Comparison of ENCODE assay signal across 8 mouse cellular contexts in genomic region chr11:55032286-55032685, GRCm38 (mm10). TPM values are rescaled to one million over a fixed set of nuclear protein-coding genes. Genes with fewer than 3 reads are reported as not detected.
A peak's percentile ranks its signal among the peaks of the same experiment; 100 is the strongest.
DNase-seq lines count a peak whose midpoint lies in the region; ATAC-seq lines count a peak whose summit lies in the region.

No protein-coding gene starts in this region.

- H3K4me1 ChIP-seq in heart, embryonic 16.5 days (ENCODE audit: control insufficient read depth, insufficient read depth, low read length) = peaks cover 41% of the 10 kb centered on the region
- peaks cover 29% of the 10 kb centered on the region for H3K4me1 ChIP-seq in hindbrain, embryonic 12.5 days
- peaks cover 24% of the 10 kb centered on the region for H3K4me1 ChIP-seq in midbrain, embryonic 12.5 days

- H3K27ac ChIP-seq in heart, embryonic 16.5 days (ENCODE audit: low read length) = peak overlapping the region; percentile 94
- H3K27ac ChIP-seq in hindbrain, embryonic 12.5 days = no peak overlapping the region
- no peak overlapping the region for H3K27ac ChIP-seq in midbrain, embryonic 12.5 days (replicated peaks)

- H3K4me3 ChIP-seq in heart, embryonic 16.5 days (ENCODE audit: low read length) = peak overlapping the region; percentile 97
- H3K4me3 ChIP-seq in hindbrain, embryonic 12.5 days = peak overlapping the region; percentile 55
- peak overlapping the region; percentile 51; the same call in 1 of the 2 replicates for H3K4me3 ChIP-seq in midbrain, embryonic 12.5 days

- no peaks in the 10 kb centered on the region for H3K36me3 ChIP-seq in heart, embryonic 16.5 days (ENCODE audit: control insufficient read depth, insufficient read depth)
- no peaks in the 10 kb centered on the region for H3K36me3 ChIP-seq in hindbrain, embryonic 12.5 days
- no peaks in the 10 kb centered on the region for H3K36me3 ChIP-seq in midbrain, embryonic 12.5 days

- no peaks in the 10 kb centered on the region for H3K9me3 ChIP-seq in heart, embryonic 16.5 days (replicated peaks; ENCODE audit: control insufficient read depth, low read length)
- H3K9me3 ChIP-seq in hindbrain, embryonic 12.5 days (replicated peaks) = no peaks in the 10 kb centered on the region
- H3K9me3 ChIP-seq in midbrain, embryonic 12.5 days = no peaks in the 10 kb centered on the region

- H3K27me3 ChIP-seq in heart, embryonic 16.5 days (ENCODE audit: control insufficient read depth, insufficient read depth, low read length) = no peaks in the 10 kb centered on the region
- H3K27me3 ChIP-seq in hindbrain, embryonic 12.5 days = peaks cover 28% of the 10 kb centered on the region
- H3K27me3 ChIP-seq in midbrain, embryonic 12.5 days = peaks cover 40% of the 10 kb centered on the region

- no peak for ATAC-seq in heart, embryonic 16.5 days (replicated peaks; ENCODE audit: extremely low read depth, insufficient read depth, low FRiP score)
- no peak for ATAC-seq in hindbrain, embryonic 12.5 days (ENCODE audit: low FRiP score)
- no peak for ATAC-seq in midbrain, embryonic 12.5 days (ENCODE audit: low FRiP score, low read depth)

- no peak for DNase-seq in heart, adult 11 months
- DNase-seq in R1 (ENCODE audit: low read depth, low spot score) = peak; percentile 47
- no peak for DNase-seq in ovary, postnatal 14 days (ENCODE audit: low spot score)
- DNase-seq in T-cell, adult 2 months (ENCODE audit: low spot score) = no peak
- DNase-seq in cerebellum, adult 9-10 months = no peak

- 5% methylated on average over 5 of the region's 5 CpGs for WGBS in heart, embryonic 16.5 days
- WGBS in hindbrain, embryonic 12.5 days = 35% methylated on average over 5 of the region's 5 CpGs
- 38% methylated on average over 5 of the region's 5 CpGs for WGBS in midbrain, embryonic 12.5 days

- H3K4me2 ChIP-seq in heart, embryonic 16.5 days (ENCODE audit: low read depth, low read length) = peak overlapping the region; percentile 94
- H3K4me2 ChIP-seq in hindbrain, embryonic 12.5 days (replicated peaks) = peak overlapping the region; percentile 93
- H3K4me2 ChIP-seq in midbrain, embryonic 12.5 days (replicated peaks) = peak overlapping the region; percentile 91

- H3K9ac ChIP-seq in heart, embryonic 16.5 days (ENCODE audit: low read length) = peak overlapping the region; percentile 95
- peak overlapping the region; percentile 69; the same call in 1 of the 2 replicates for H3K9ac ChIP-seq in hindbrain, embryonic 12.5 days
- H3K9ac ChIP-seq in midbrain, embryonic 12.5 days (replicated peaks) = peak overlapping the region; percentile 15; the same call in 1 of the 2 replicates

RNA-seq across cellular contexts. Expression of gene Anxa6, which starts 1.0 kb away (rescaled TPM):
- 340 and 364 TPM in 2 replicates for polyA plus RNA-seq in heart, embryonic 16.5 days (2015; fragmentation: Nextera tagmentation; extraction: Ambion mirVana)
- polyA plus RNA-seq in hindbrain, embryonic 12.5 days (2016; fragmentation: Nextera tagmentation; extraction: Ambion mirVana) = 121 and 140 TPM in 2 replicates
- 65.1 and 82.3 TPM in 2 replicates for polyA plus RNA-seq in midbrain, embryonic 12.5 days (2016; fragmentation: Nextera tagmentation; extraction: Ambion mirVana)

RNA-seq across cellular contexts. Expression of gene Ccdc69, which starts 45.6 kb away (rescaled TPM):
- polyA plus RNA-seq in heart, embryonic 16.5 days (2015; fragmentation: Nextera tagmentation; extraction: Ambion mirVana) = 22.6 and 25.1 TPM in 2 replicates
- 0.49 and 0.60 TPM in 2 replicates for polyA plus RNA-seq in hindbrain, embryonic 12.5 days (2016; fragmentation: Nextera tagmentation; extraction: Ambion mirVana)
- 0.25 TPM in 1 of 2 replicates, not detected in the other for polyA plus RNA-seq in midbrain, embryonic 12.5 days (2016; fragmentation: Nextera tagmentation; extraction: Ambion mirVana)

Comparison
In these comparisons a context has a peak if more than half of its experiments do, and no peak if none do; other contexts are left out.
1. H3K9ac ChIP-seq: peak in every context shown above with its lines; median percentile 95 in heart, embryonic 16.5 days; 69 in hindbrain, embryonic 12.5 days; 15 in midbrain, embryonic 12.5 days.
2. RNA of gene Ccdc69, which starts 45.6 kb away (polyA plus RNA-seq): 22.6 to 25.1 TPM in heart, embryonic 16.5 days; 0.49 to 0.60 TPM in hindbrain, embryonic 12.5 days and 0.25 TPM in midbrain, embryonic 12.5 days; every median in the first group is over 10 times any median in the second.
3. Peak in every context shown above with its lines, with median percentiles within 50 percentile points of each other: H3K4me2 ChIP-seq and H3K4me3 ChIP-seq.